Mouse (Mus musculus): ENCODE data around the gene Gm49318. TPM values are rescaled to one million over a fixed set of nuclear protein-coding genes. Genes with fewer than 3 reads are reported as not detected.

Gene Gm49318
- polyA plus RNA-seq, 2 experiments = not detected

DNA sequence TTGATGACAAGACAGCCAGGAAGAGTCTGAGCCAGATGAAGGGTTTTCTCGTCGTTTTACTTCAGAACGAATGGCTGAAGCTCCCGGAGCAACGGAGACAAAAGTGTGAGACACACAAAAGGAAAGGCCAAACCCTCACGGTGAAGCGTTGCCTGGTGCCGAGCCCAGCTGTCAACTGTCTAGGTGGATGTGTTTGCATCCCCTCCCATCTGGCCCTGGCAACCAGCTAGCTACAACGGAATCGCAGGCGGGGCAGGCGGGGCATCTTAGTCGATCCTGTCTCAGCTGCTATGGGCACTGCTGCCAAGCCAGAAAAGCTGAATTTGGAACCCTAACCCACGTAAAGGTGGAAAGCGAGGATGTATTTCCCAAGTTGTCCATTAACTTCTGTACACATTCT is 45.0 kb upstream of the Gm49318 start:
- H3K9me3 ChIP-seq (ENCODE audit: control insufficient read depth, low read length) = no peaks in the 10 kb centered on the region
- peak overlapping the region; percentile 82 for H3K9ac ChIP-seq (replicated peaks)
- DNase-seq (ENCODE audit: low read depth in 3 of 3, low spot score in 3 of 3) = no peak
- peaks cover 24% of the 10 kb centered on the region for H3K36me3 ChIP-seq (replicated peaks; ENCODE audit: control insufficient read depth, insufficient read depth, low read depth)
- peak overlapping the region; percentile 19; the same call in 1 of the 2 replicates for H3K27ac ChIP-seq
- ATAC-seq (ENCODE audit: insufficient read depth) = no peak
- peak overlapping the region; percentile 67 to 90 for H3K4me3 ChIP-seq (ENCODE audit: insufficient read depth in 1 of 2, low read depth in 2 of 2, low read length in 2 of 2)
- H3K4me2 ChIP-seq (ENCODE audit: low read depth) = peak overlapping the region; percentile 78
- H3K27me3 ChIP-seq (ENCODE audit: control insufficient read depth, insufficient read depth, low read length) = no peaks in the 10 kb centered on the region
- H3K4me1 ChIP-seq (replicated peaks; ENCODE audit: control insufficient read depth in 2 of 2, insufficient read depth in 2 of 2, low read length in 1 of 2) = peaks cover 8 to 27% of the 10 kb centered on the region in 2 experiments
- no peak for TF ChIP-seq CTCF (IDR thresholded peaks at IDR 0.05; ENCODE audit: low read depth)
- no peak for TF ChIP-seq EP300 (IDR thresholded peaks at IDR 0.05; ENCODE audit: low read depth)
- 31% methylated on average over 15 of the region's 15 CpGs for WGBS (ENCODE audit: insufficient replicate concordance)

DNA sequence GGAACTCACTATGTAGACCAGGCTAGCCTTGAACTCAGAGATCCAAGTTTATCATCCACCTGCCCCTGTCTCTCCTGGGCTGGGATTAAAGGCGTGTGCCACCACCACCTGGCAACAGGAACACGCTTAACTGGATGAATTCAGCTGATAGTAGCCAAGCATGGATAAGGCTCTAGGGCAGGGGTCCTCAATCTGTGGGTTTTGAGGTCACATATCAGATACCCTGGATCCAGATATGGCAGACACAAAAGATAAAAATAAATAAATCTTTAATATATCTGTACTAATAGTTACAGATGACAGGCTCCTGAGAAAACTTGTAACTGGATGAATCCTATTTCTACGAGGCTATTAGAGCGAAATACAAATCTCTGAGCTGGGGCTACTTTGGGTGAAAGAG is 44.6 kb upstream of the Gm49318 start:
- peaks cover 5 to 22% of the 10 kb centered on the region in 2 experiments; a peak in 3 of 4 replicates for H3K4me1 ChIP-seq (replicated peaks; ENCODE audit: control insufficient read depth in 2 of 2, insufficient read depth in 2 of 2, low read length in 1 of 2)
- H3K4me2 ChIP-seq (ENCODE audit: low read depth) = peak overlapping the region; percentile 78
- peak overlapping the region; percentile 67 to 90 for H3K4me3 ChIP-seq (ENCODE audit: insufficient read depth in 1 of 2, low read depth in 2 of 2, low read length in 2 of 2)
- no peak overlapping the region for H3K27ac ChIP-seq
- ATAC-seq (ENCODE audit: insufficient read depth) (no peak), DNase-seq (ENCODE audit: low read depth in 3 of 3, low spot score in 3 of 3) (no peak)
- TF ChIP-seq EP300 (IDR thresholded peaks at IDR 0.05; ENCODE audit: low read depth) = no peak
- no peak for TF ChIP-seq CTCF (IDR thresholded peaks at IDR 0.05; ENCODE audit: low read depth)
- no peaks in the 10 kb centered on the region for H3K27me3 ChIP-seq (ENCODE audit: control insufficient read depth, insufficient read depth, low read length)
- H3K9me3 ChIP-seq (ENCODE audit: control insufficient read depth, low read length) = no peaks in the 10 kb centered on the region
- peaks cover 24% of the 10 kb centered on the region for H3K36me3 ChIP-seq (replicated peaks; ENCODE audit: control insufficient read depth, insufficient read depth, low read depth)
- H3K9ac ChIP-seq (replicated peaks) = peak overlapping the region; percentile 82
- WGBS (ENCODE audit: insufficient replicate concordance) = 76% methylated on average over 4 of the region's 4 CpGs

DNA sequence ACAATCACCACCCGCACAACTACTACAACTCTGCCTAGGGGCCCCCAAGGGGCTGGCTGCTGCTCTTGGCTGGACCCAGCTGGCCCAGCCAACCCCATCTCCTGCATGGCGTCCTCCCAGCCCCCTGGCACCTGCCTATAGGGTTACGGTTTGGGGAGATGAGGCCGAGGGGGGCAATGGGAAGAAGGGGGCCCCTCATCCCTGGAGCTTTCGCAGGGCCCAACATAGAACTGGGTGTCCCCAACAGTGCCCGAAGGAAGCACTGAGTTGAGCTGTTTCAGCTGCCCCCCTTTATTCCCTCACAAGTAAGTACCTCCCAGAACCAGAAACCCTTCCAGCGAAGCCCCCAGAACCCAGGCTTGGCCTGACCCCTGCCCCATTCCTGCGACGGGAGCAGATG is 37.1 kb upstream of the Gm49318 start:
- no peak for ATAC-seq (ENCODE audit: insufficient read depth)
- WGBS (ENCODE audit: insufficient replicate concordance) = 82% methylated on average over 9 of the region's 9 CpGs
- no peak overlapping the region for H3K9ac ChIP-seq (replicated peaks)
- TF ChIP-seq EP300 (IDR thresholded peaks at IDR 0.05; ENCODE audit: low read depth) = no peak
- TF ChIP-seq CTCF (IDR thresholded peaks at IDR 0.05; ENCODE audit: low read depth) = no peak
- no peak for DNase-seq (ENCODE audit: low read depth in 3 of 3, low spot score in 3 of 3)
- no peaks in the 10 kb centered on the region for H3K27me3 ChIP-seq (ENCODE audit: control insufficient read depth, insufficient read depth, low read length)
- H3K27ac ChIP-seq = no peak overlapping the region
- no peak overlapping the region for H3K4me3 ChIP-seq (ENCODE audit: insufficient read depth in 1 of 2, low read depth in 2 of 2, low read length in 2 of 2)
- peaks cover 19% of the 10 kb centered on the region for H3K36me3 ChIP-seq (replicated peaks; ENCODE audit: control insufficient read depth, insufficient read depth, low read depth)
- H3K4me2 ChIP-seq (ENCODE audit: low read depth) = no peak overlapping the region
- H3K9me3 ChIP-seq (ENCODE audit: control insufficient read depth, low read length) = no peaks in the 10 kb centered on the region
- H3K4me1 ChIP-seq (replicated peaks; ENCODE audit: control insufficient read depth in 2 of 2, insufficient read depth in 2 of 2, low read length in 1 of 2) = no peaks in the 10 kb centered on the region

DNA sequence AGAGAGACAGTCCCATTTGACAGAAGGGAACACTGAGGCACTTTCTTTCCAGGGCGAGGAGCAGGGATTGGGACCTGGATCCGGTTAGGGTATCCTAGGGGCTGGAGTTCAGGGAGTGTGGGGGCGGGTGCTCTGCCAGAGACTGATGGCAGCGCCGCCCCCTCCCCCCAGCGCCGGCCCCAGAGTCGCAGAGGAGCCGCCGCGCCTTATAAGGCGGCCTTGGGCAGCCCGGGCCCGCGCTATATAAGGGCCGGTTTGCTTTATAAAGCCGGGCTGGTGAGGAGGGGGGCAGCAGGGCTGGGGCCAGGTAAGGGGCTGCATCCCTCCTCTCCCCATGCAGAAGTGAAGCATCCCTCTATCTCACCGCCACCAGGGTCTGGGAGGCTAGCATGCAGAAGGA is 28.9 kb upstream of the Gm49318 start:
- no peak overlapping the region for H3K9ac ChIP-seq (replicated peaks)
- ATAC-seq (ENCODE audit: insufficient read depth) = no peak
- H3K4me1 ChIP-seq (replicated peaks; ENCODE audit: control insufficient read depth in 2 of 2, insufficient read depth in 2 of 2, low read length in 1 of 2) = peaks cover 0 to 3% of the 10 kb centered on the region in 2 experiments; a peak in 1 of 4 replicates
- TF ChIP-seq EP300 (IDR thresholded peaks at IDR 0.05; ENCODE audit: low read depth) (no peak), CTCF (IDR thresholded peaks at IDR 0.05; ENCODE audit: low read depth) (no peak)
- H3K27ac ChIP-seq = no peak overlapping the region
- no peak overlapping the region for H3K4me2 ChIP-seq (ENCODE audit: low read depth)
- H3K4me3 ChIP-seq (ENCODE audit: insufficient read depth in 1 of 2, low read depth in 2 of 2, low read length in 2 of 2) = no peak overlapping the region
- H3K9me3 ChIP-seq (ENCODE audit: control insufficient read depth, low read length) = no peaks in the 10 kb centered on the region
- no peak for DNase-seq (ENCODE audit: low read depth in 3 of 3, low spot score in 3 of 3)
- peaks cover 32% of the 10 kb centered on the region for H3K27me3 ChIP-seq (ENCODE audit: control insufficient read depth, insufficient read depth, low read length)
- 5% methylated on average over 18 of the region's 18 CpGs for WGBS (ENCODE audit: insufficient replicate concordance)
- H3K36me3 ChIP-seq (replicated peaks; ENCODE audit: control insufficient read depth, insufficient read depth, low read depth) = no peaks in the 10 kb centered on the region

DNA sequence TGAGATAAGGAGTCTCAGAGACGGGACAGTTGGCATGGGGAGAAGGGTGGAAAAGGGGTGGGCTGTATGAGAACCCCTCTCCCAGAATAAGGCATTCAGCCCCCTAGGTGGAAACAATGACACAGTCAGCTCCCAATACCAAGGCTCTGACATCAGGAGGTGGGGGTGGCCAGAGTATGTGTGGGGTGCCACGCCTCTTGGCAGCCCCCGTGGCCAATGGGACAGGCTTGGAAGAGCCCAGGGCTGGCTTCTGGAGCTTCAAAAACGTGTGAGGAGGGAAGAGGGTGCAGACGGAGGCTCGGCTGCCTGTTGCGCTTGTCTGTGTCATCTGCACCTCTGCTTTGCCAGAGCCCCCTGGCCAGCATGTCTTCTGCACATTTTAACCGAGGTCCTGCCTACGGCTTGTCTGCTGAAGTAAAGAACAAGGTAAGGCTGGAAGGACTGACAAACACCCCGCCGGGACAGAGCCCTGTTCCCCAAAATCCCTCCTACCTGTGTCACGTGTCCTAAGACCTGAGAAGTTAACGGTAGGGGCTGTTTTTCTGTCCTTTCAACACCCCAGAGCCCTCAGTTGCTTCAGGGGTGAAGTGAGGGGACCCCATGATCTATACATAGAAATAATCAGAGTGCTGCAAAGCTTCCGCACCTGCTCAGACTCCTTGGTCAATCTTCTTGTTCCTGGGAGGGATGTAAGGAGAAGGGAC is 28.1 kb upstream of the Gm49318 start, which contains the start of gene Cnn1:
Gene Cnn1 (plus strand): TSS at position 224 of the 704 bp plus-strand sequence.
- no peak within 1 kb of the TSS for H3K9ac ChIP-seq (replicated peaks)
- H3K36me3 ChIP-seq (replicated peaks; ENCODE audit: control insufficient read depth, insufficient read depth, low read depth) = no peaks in the 10 kb centered on the region
- H3K4me1 ChIP-seq (replicated peaks; ENCODE audit: control insufficient read depth in 2 of 2, insufficient read depth in 2 of 2, low read length in 1 of 2) = peaks cover 0 to 3% of the 10 kb centered on the region in 2 experiments; a peak in 1 of 4 replicates
- H3K9me3 ChIP-seq (ENCODE audit: control insufficient read depth, low read length) = no peaks in the 10 kb centered on the region
- no peak within 1 kb of the TSS for H3K4me2 ChIP-seq (ENCODE audit: low read depth)
- DNase-seq (ENCODE audit: low read depth in 3 of 3, low spot score in 3 of 3) (no peak), ATAC-seq (ENCODE audit: insufficient read depth) (no peak)
- peaks cover 32% of the 10 kb centered on the region for H3K27me3 ChIP-seq (ENCODE audit: control insufficient read depth, insufficient read depth, low read length)
- TF ChIP-seq EP300 (IDR thresholded peaks at IDR 0.05; ENCODE audit: low read depth) (no peak), CTCF (IDR thresholded peaks at IDR 0.05; ENCODE audit: low read depth) (no peak)
- H3K27ac ChIP-seq = no peak within 1 kb of the TSS
- WGBS (ENCODE audit: insufficient replicate concordance) = 9% methylated on average over 14 of the region's 14 CpGs
- H3K4me3 ChIP-seq (ENCODE audit: insufficient read depth in 1 of 2, low read depth in 2 of 2, low read length in 2 of 2) = no peak within 1 kb of the TSS
